23 mouse cellular contexts compared by ENCODE assay signal in genomic region chr8:111905500-111906121, GRCm38 (mm10). TPM values are rescaled to one million over a fixed set of nuclear protein-coding genes. Genes with fewer than 3 reads are reported as not detected.
A peak's percentile ranks its signal among the peaks of the same experiment; 100 is the strongest.
DNase-seq lines count a peak whose midpoint lies in the region; ATAC-seq and TF ChIP-seq lines count a peak whose summit lies in the region.
"Had no signal": no experiment of that assay in that cellular context is flagged by ENCODE, and none has a peak within 500 bp of the region (broad histone marks: within the 10 kb centered on the region; RNA-seq: fewer than 3 reads in every experiment).

No protein-coding gene starts in this region.

- no peak overlapping the region; the same call in 1 of the 2 replicates for H3K9ac ChIP-seq in lung, embryonic 16.5 days (ENCODE audit: low read length)
- no peak overlapping the region for H3K9ac ChIP-seq in limb, embryonic 13.5 days
- H3K9ac ChIP-seq in heart, adult 2 months (ENCODE audit: low read depth, low read length), result no peak overlapping the region
- H3K9ac ChIP-seq: embryonic facial prominence, embryonic 12.5 days; heart, embryonic 15.5 days; liver, embryonic 13.5 days had no signal

- H3K9me3 ChIP-seq in lung, embryonic 16.5 days (ENCODE audit: control insufficient read depth, low read length), result no peaks in the 10 kb centered on the region
- H3K9me3 ChIP-seq in limb, embryonic 13.5 days, result no peaks in the 10 kb centered on the region
- H3K9me3 ChIP-seq: embryonic facial prominence, embryonic 12.5 days; heart, embryonic 15.5 days; liver, embryonic 13.5 days; midbrain, embryonic 10.5 days had no signal

- no peak for TF ChIP-seq CTCF in heart, adult 2 months (IDR thresholded peaks at IDR 0.05)

- intact Hi-C loops in heart, adult 2 months (cut with DNase I), result no loop called here

- TF ChIP-seq POLR2A in heart, adult 2 months (IDR thresholded peaks at IDR 0.05; ENCODE audit: insufficient read depth, low read depth, low read length), result no peak

- TF ChIP-seq EP300 in heart, adult 2 months (IDR thresholded peaks at IDR 0.05; ENCODE audit: insufficient read depth, low read depth, low read length), result no peak

- peaks cover 4% of the 10 kb centered on the region; the same call in 1 of the 2 replicates for H3K4me1 ChIP-seq in lung, embryonic 16.5 days (replicated peaks; ENCODE audit: control insufficient read depth, insufficient read depth, low read length)
- H3K4me1 ChIP-seq in limb, embryonic 13.5 days, result peaks cover 24% of the 10 kb centered on the region
- H3K4me1 ChIP-seq in heart, adult 2 months (ENCODE audit: control insufficient read depth, insufficient read depth, low read length), result no peaks in the 10 kb centered on the region
- H3K4me1 ChIP-seq: liver, embryonic 13.5 days had no signal

- H3K4me2 ChIP-seq in lung, embryonic 16.5 days (ENCODE audit: low read depth, low read length), result no peak overlapping the region
- no peak overlapping the region for H3K4me2 ChIP-seq in limb, embryonic 13.5 days (replicated peaks)
- H3K4me2 ChIP-seq: embryonic facial prominence, embryonic 12.5 days; heart, embryonic 15.5 days; liver, embryonic 13.5 days had no signal

- H3K79me2 ChIP-seq in heart, adult 2 months (replicated peaks; ENCODE audit: control insufficient read depth, insufficient read depth, low read length), result no peaks in the 10 kb centered on the region

- H3K4me3 ChIP-seq in lung, embryonic 16.5 days (ENCODE audit: low read length), result no peak overlapping the region
- H3K4me3 ChIP-seq in limb, embryonic 13.5 days, result no peak overlapping the region
- H3K4me3 ChIP-seq in heart, adult 2 months, result no peak overlapping the region
- H3K4me3 ChIP-seq: embryonic facial prominence, embryonic 12.5 days; heart, embryonic 15.5 days; liver, embryonic 13.5 days; midbrain, embryonic 10.5 days had no signal

- WGBS in lung, embryonic 16.5 days, result 29% methylated on average over 7 of the region's 8 CpGs
- WGBS in limb, embryonic 13.5 days, result 52% methylated on average over 7 of the region's 8 CpGs
- 42% methylated on average over 7 of the region's 8 CpGs for WGBS in heart, adult 2 months

- no peaks in the 10 kb centered on the region for H3K36me3 ChIP-seq in lung, embryonic 16.5 days (ENCODE audit: control insufficient read depth, insufficient read depth, low read length)
- H3K36me3 ChIP-seq in limb, embryonic 13.5 days, result no peaks in the 10 kb centered on the region
- H3K36me3 ChIP-seq in heart, adult 2 months (ENCODE audit: control insufficient read depth, insufficient read depth, low read length), result no peaks in the 10 kb centered on the region
- H3K36me3 ChIP-seq: embryonic facial prominence, embryonic 12.5 days; heart, embryonic 15.5 days; liver, embryonic 13.5 days; midbrain, embryonic 10.5 days had no signal

- no peak for DNase-seq in lung, postnatal 14 days
- peak; percentile 58 for DNase-seq in yolk sac, embryonic 10.5 days (ENCODE audit: low spot score)
- no peak for DNase-seq in right cerebral cortex, postnatal 4 days
- DNase-seq in heart, adult 2 months, result no peak
- DNase-seq: adrenal gland, postnatal 10 days; cerebellum, adult 9-10 months; kidney, adult 9 months; kidney, postnatal 36 days; liver, embryonic 13.5 days; thymus, adult 18-20 months; thymus, postnatal 4 days had no signal

- peaks cover 10% of the 10 kb centered on the region for H3K27me3 ChIP-seq in lung, embryonic 16.5 days (ENCODE audit: control insufficient read depth, insufficient read depth, low read depth, low read length)
- peaks cover 16% of the 10 kb centered on the region for H3K27me3 ChIP-seq in limb, embryonic 13.5 days
- peaks cover 5% of the 10 kb centered on the region for H3K27me3 ChIP-seq in heart, adult 2 months (ENCODE audit: control insufficient read depth, insufficient read depth, low read length)

- peak overlapping the region; percentile 61 for H3K27ac ChIP-seq in lung, embryonic 16.5 days (ENCODE audit: low read length)
- peak overlapping the region; percentile 11; the same call in 1 of the 2 replicates for H3K27ac ChIP-seq in limb, embryonic 13.5 days
- no peak overlapping the region for H3K27ac ChIP-seq in heart, adult 2 months
- H3K27ac ChIP-seq: embryonic facial prominence, embryonic 12.5 days; heart, embryonic 15.5 days; liver, embryonic 13.5 days; macrophage; midbrain, embryonic 10.5 days had no signal

- peak; percentile 92 for ATAC-seq in lung, embryonic 16.5 days (ENCODE audit: low read depth)
- ATAC-seq in common myeloid progenitor, adult 5-6 weeks (replicated peaks; ENCODE audit: low read depth, poor library complexity, severe bottlenecking), result 0 out of 2 replicates have a peak, but pooled peaks have one; percentile 22
- ATAC-seq in limb, embryonic 13.5 days (ENCODE audit: low FRiP score, low read depth), result peak; percentile 42; the same call in 1 of the 2 replicates
- ATAC-seq: forebrain, embryonic 16.5 days; hindbrain, embryonic 16.5 days had no signal

RNA-seq across cellular contexts. Expression of gene Chst5, which starts 4.6 kb away (rescaled TPM):
- 14.2 and 15.4 TPM in 2 replicates for polyA plus RNA-seq in lung, embryonic 16.5 days (2015; fragmentation: Nextera tagmentation; extraction: Ambion mirVana)
- total RNA-seq in common myeloid progenitor, adult 5-6 weeks (2017), result not detected in 2 replicates
- polyA plus RNA-seq in limb, embryonic 13.5 days (2015; fragmentation: Nextera tagmentation; extraction: Ambion mirVana), result 7.2 and 7.9 TPM in 2 replicates
- total RNA-seq in heart, adult 2 months (2021), result not detected
- not detected in 2 replicates for polyA plus RNA-seq in heart, adult 2 months (2012; rRNA removed)
- total RNA-seq: hematopoietic stem cell, adult 5-6 weeks had no signal
- polyA plus RNA-seq: C2C12; gonadal fat pad, adult 2 months; liver, embryonic 13.5 days; macrophage had no signal

RNA-seq across cellular contexts. Expression of gene Tmem231, which starts 28.1 kb away (rescaled TPM):
- 17.5 and 19.6 TPM in 2 replicates for polyA plus RNA-seq in lung, embryonic 16.5 days (2015; fragmentation: Nextera tagmentation; extraction: Ambion mirVana)
- total RNA-seq in common myeloid progenitor, adult 5-6 weeks (2017), result 1.5 and 3.6 TPM in 2 replicates
- polyA plus RNA-seq in limb, embryonic 13.5 days (2015; fragmentation: Nextera tagmentation; extraction: Ambion mirVana), result 22.4 and 24.6 TPM in 2 replicates
- 1 to 10 TPM; 2.1 to 2.6 TPM for total RNA-seq in heart, adult 2 months (2021)
- 2.1 and 3.0 TPM in 2 replicates for polyA plus RNA-seq in heart, adult 2 months (2012; rRNA removed)

RNA-seq across cellular contexts. Expression of gene Tmem170, which starts 29.1 kb away (rescaled TPM):
- 10.1 and 10.9 TPM in 2 replicates for polyA plus RNA-seq in lung, embryonic 16.5 days (2015; fragmentation: Nextera tagmentation; extraction: Ambion mirVana)
- 2.3 and 2.5 TPM in 2 replicates for total RNA-seq in common myeloid progenitor, adult 5-6 weeks (2017)
- 7.5 and 8.6 TPM in 2 replicates for polyA plus RNA-seq in limb, embryonic 13.5 days (2015; fragmentation: Nextera tagmentation; extraction: Ambion mirVana)
- total RNA-seq in heart, adult 2 months (2021), result 1 to 10 TPM; 2.7 to 2.9 TPM
- polyA plus RNA-seq in heart, adult 2 months (2012; rRNA removed), result 2.1 and 2.9 TPM in 2 replicates

RNA-seq across cellular contexts. Expression of gene Gabarapl2, which starts 34.9 kb away (rescaled TPM):
- polyA plus RNA-seq in lung, embryonic 16.5 days (2015; fragmentation: Nextera tagmentation; extraction: Ambion mirVana), result 195 and 218 TPM in 2 replicates
- total RNA-seq in common myeloid progenitor, adult 5-6 weeks (2017), result 28.6 and 41.6 TPM in 2 replicates
- 163 and 169 TPM in 2 replicates for polyA plus RNA-seq in limb, embryonic 13.5 days (2015; fragmentation: Nextera tagmentation; extraction: Ambion mirVana)
- total RNA-seq in heart, adult 2 months (2021), result 100 to 1,000 TPM; 129 to 131 TPM
- 52.2 and 94.2 TPM in 2 replicates for polyA plus RNA-seq in heart, adult 2 months (2012; rRNA removed)

RNA-seq across cellular contexts. Expression of gene Cfdp1, which starts 51.5 kb away (rescaled TPM):
- 193 and 203 TPM in 2 replicates for polyA plus RNA-seq in lung, embryonic 16.5 days (2015; fragmentation: Nextera tagmentation; extraction: Ambion mirVana)
- 202 and 252 TPM in 2 replicates for total RNA-seq in common myeloid progenitor, adult 5-6 weeks (2017)
- polyA plus RNA-seq in limb, embryonic 13.5 days (2015; fragmentation: Nextera tagmentation; extraction: Ambion mirVana), result 260 and 262 TPM in 2 replicates
- total RNA-seq in heart, adult 2 months (2021), result 10 to 100 TPM; 32.7 to 34.4 TPM
- 5.6 and 11.6 TPM in 2 replicates for polyA plus RNA-seq in heart, adult 2 months (2012; rRNA removed)

Comparison
In these comparisons a context has a peak if more than half of its experiments do, and no peak if none do; other contexts are left out.
1. ATAC-seq: peak in every context shown above with its lines; median percentile 92 in lung, embryonic 16.5 days; 42 in limb, embryonic 13.5 days; 22 in common myeloid progenitor, adult 5-6 weeks.